Mouse (Mus musculus) heart, embryonic 12.5 days (tissue): ENCODE results near the gene Gm3696. TPM values are rescaled to one million over a fixed set of nuclear protein-coding genes. Genes with fewer than 3 reads are reported as not detected.
"Not testable (repeated sequence)": the region's sequence is repeated elsewhere in the genome, so short reads cannot be mapped to it uniquely, and the experiment has no call there.

Experiments
- ATAC-seq: fragments of 200-750 bp; cut with Nextera tagmentation; 2 replicates; pipeline ENCODE4 v1.8.0; 2017; ENCODE audit warnings: moderate TSS enrichment, moderate library complexity; ENCODE audit not compliant: insufficient number of reproducible peaks, low FRiP score
- H3K27ac ChIP-seq: fragments of 300-500 bp; sonication (generic); 2 replicates; pipeline ENCODE4 v1.5.1; 2016; ENCODE audit warnings: mild to moderate bottlenecking, moderate library complexity; ENCODE audit not compliant: poor library complexity, severe bottlenecking
- H3K27me3 ChIP-seq: fragments of 300-500 bp; sonication (generic); replicated peaks from 2 replicates; pipeline ENCODE4 v1.6.1; 2016; ENCODE audit warnings: mild to moderate bottlenecking, moderate library complexity
- H3K36me3 ChIP-seq: fragments of 300-500 bp; sonication (generic); 2 replicates; pipeline ENCODE4 v1.6.1; 2016; ENCODE audit warnings: mild to moderate bottlenecking, moderate library complexity
- H3K4me1 ChIP-seq: fragments of 300-500 bp; sonication (generic); replicated peaks from 2 replicates; pipeline ENCODE4 v1.6.1; 2016; ENCODE audit warnings: mild to moderate bottlenecking
- H3K4me2 ChIP-seq: fragments of 300-500 bp; sonication (generic); 2 replicates; pipeline ENCODE4 v1.6.1; 2016; ENCODE audit warnings: mild to moderate bottlenecking, moderate library complexity
- H3K4me3 ChIP-seq: fragments of 300-500 bp; sonication (generic); 2 replicates; pipeline ENCODE4 v1.5.1; 2016; ENCODE audit warnings: mild to moderate bottlenecking
- H3K9ac ChIP-seq: fragments of 300-500 bp; sonication (generic); 2 replicates; pipeline ENCODE4 v1.6.1; 2016; ENCODE audit warnings: mild to moderate bottlenecking, moderate library complexity
- H3K9me3 ChIP-seq: fragments of 300-500 bp; sonication (generic); replicated peaks from 2 replicates; pipeline ENCODE4 v1.6.1; 2016; ENCODE audit warnings: mild to moderate bottlenecking, moderate library complexity
- WGBS: fragments of 180-500 bp; shearing (Covaris S2); methylation state at CpG from one replicate; pipeline ENCODE4 v1.1.7; 2016; 5-methylcytosine and 5-hydroxymethylcytosine counted together
- polyA plus RNA-seq: library from polyadenylated mRNA; unstranded; fragments of >200 nt; fragmentation: Nextera tagmentation; extraction: Ambion mirVana; gene quantifications from 2 replicates; pipeline ENCODE4 v1.2.1, GENCODE M21; 2016

The Gm3696 gene
- polyA plus RNA-seq, result 1.2 and 1.4 TPM in 2 replicates

DNA sequence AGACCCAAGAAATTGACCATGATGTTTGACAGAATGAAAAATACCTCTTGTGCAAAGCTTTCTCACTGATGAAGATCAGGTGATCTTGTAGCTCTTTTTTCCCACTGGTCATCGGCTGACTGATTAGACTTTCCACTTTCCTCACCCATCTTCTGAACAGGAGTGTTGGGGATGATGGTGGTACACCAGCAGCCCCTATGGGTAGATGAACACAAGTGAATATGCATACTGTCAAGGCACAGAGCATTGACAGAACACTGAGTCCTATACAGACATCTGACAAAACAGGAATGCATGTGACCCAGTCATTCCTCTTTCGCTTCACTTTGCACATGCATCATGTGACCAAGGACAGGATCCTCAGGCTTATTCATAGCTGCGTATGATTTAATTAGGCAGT lies at the start of gene Gm3696:
TSS of gene Gm3696 (minus strand) at position 101 of the 400 bp plus-strand sequence.
- H3K9ac ChIP-seq, H3K9me3 ChIP-seq, H3K4me2 ChIP-seq, H3K4me1 ChIP-seq, H3K4me3 ChIP-seq, ATAC-seq, H3K36me3 ChIP-seq, H3K27me3 ChIP-seq, H3K27ac ChIP-seq: not testable (repeated sequence)
- WGBS, result 73% methylated on average over 1 of the region's 3 CpGs

- not testable (repeated sequence) for H3K36me3 ChIP-seq, H3K4me1 ChIP-seq, ATAC-seq, H3K27me3 ChIP-seq, H3K4me3 ChIP-seq, H3K27ac ChIP-seq, H3K9me3 ChIP-seq, H3K4me2 ChIP-seq, H3K9ac ChIP-seq
- no CpG with 5 or more reads among the region's 2 CpGs for WGBS
These were observed 24.9 kb upstream of the Gm3696 start, which contains the start of gene Gm6676 for GRCm38 (mm10) chr14:7125312-7125711. Gm6676 (minus strand) TSS chr14:7125412.

GRCm38 (mm10) chr14:7105124-7105802 lies 4.8 kb upstream of the Gm3696 start:
- H3K4me1 ChIP-seq, H3K27me3 ChIP-seq, H3K9me3 ChIP-seq, ATAC-seq, H3K36me3 ChIP-seq: not testable (repeated sequence)
- Histone ChIP-seq H3K4me2 (peak overlapping the region; percentile 65), H3K9ac (peak overlapping the region; percentile 73), H3K27ac (peak overlapping the region; percentile 76), H3K4me3 (peak overlapping the region; percentile 54)
- 0% methylated on average over 7 of the region's 54 CpGs for WGBS

DNA sequence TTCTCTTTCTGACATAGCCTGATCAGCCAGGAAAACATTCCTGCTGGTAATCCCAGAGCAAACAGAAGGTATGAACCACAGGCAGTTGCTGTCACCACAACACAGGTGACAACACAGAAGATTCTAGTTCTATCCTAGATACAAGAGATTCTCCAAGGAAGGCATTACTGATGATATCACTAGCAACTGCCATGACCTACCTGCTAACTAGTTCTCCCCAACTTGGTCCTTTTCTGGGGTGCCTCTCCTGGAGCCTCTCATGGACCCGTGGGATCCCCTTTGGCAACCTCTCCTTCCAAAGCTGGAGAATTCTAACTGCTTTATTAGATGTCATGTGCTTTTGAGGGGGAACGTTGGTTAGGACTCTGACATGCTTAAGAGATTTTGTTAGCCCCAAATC lies 55.6 kb downstream of the Gm3696 start, which contains the start of gene Gm3685:
TSS of gene Gm3685 (minus strand) at position 101 of the 400 bp plus-strand sequence.
- not testable (repeated sequence) for H3K27ac ChIP-seq, H3K4me2 ChIP-seq, H3K9me3 ChIP-seq, ATAC-seq, H3K4me3 ChIP-seq, H3K9ac ChIP-seq, H3K4me1 ChIP-seq, H3K27me3 ChIP-seq, H3K36me3 ChIP-seq
- WGBS, result no CpG with 5 or more reads among the region's 2 CpGs

Other genes with a start within 250 kb of the Gm3696 start
- 0.86 and 1.3 TPM in 2 replicates for gene Gm3667, start 210.7 kb downstream of the Gm3696 start, polyA plus RNA-seq
- gene Gm6356, start 126.8 kb downstream of the Gm3696 start, polyA plus RNA-seq, result not detected in 2 replicates
- gene Gm10406, start 73.2 kb downstream of the Gm3696 start, polyA plus RNA-seq, result 0.13 TPM in 1 of 2 replicates, not detected in the other
- not detected in 2 replicates for gene Gm3685, start 55.7 kb downstream of the Gm3696 start, polyA plus RNA-seq
- not detected in 2 replicates for gene Gm6676, start 24.8 kb upstream of the Gm3696 start, polyA plus RNA-seq
- gene Gm3512, start 73.9 kb upstream of the Gm3696 start, polyA plus RNA-seq, result 3.4 and 4.1 TPM in 2 replicates
- gene Gm16434, start 93.9 kb upstream of the Gm3696 start, polyA plus RNA-seq, result not detected in 2 replicates
- not detected in 2 replicates for gene Gm3727, start 164.1 kb upstream of the Gm3696 start, polyA plus RNA-seq
- gene Gm3739, start 214.4 kb upstream of the Gm3696 start, polyA plus RNA-seq, result 2.4 TPM in 2 replicates
- gene Gm5797, start 231.8 kb upstream of the Gm3696 start, polyA plus RNA-seq, result not detected in 2 replicates